Mouse (Mus musculus) olfactory bulb, adult 2 months (tissue): ENCODE measurements at regions not wholly inside any gene's neighbourhood (a gene's known extent, or its start where the extent isn't known, plus 50 kb on each side); places are given as distances from the start of the nearest gene placed in this dataset.

Experiments used
- CTCF ChIP-seq: fragments of 200-500 bp; IDR thresholded peaks from 2 replicates; pipeline ENCODE4 v1.5.1; 2012; ENCODE audit warnings: low read depth, mild to moderate bottlenecking, low read length, moderate library complexity; ENCODE audit not compliant: insufficient read depth
- POLR2A ChIP-seq: fragments of 200-500 bp; IDR thresholded peaks from 2 replicates; pipeline ENCODE4 v1.6.1; 2012; ENCODE audit warnings: mild to moderate bottlenecking, low read depth, low read length, moderate library complexity; ENCODE audit not compliant: insufficient read depth

- TF ChIP-seq POLR2A, result no peak
- no peak for TF ChIP-seq CTCF
Measured at GRCm38 (mm10) chr16:74637638-74638037, 226.0 kb upstream of the Robo2 start.
